Comparison of ENCODE assay signal across 11 mouse cellular contexts in the genomic region with DNA sequence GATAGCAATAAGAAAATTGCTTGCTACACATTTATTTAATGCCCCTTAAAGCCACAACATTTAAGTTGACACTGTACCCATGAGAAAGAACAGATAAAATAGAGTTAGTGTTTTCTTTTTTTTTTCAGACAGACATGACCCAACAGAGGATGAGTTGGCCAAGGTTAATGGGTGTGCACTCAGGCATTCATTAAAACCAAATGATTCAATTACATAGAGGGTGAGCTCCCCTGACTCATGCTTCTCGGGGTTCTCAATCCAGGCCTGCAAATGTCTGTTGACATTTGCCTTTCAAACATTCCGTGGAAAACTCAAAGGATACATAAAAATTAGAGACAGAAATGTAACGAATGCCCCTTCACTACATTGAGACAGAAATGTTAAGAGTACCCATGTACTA.
"Had no signal": no experiment of that assay in that cellular context is flagged by ENCODE, and none has a peak within 500 bp of the region (broad histone marks: within the 10 kb centered on the region; RNA-seq: fewer than 3 reads in every experiment).

No protein-coding gene starts in this region.

- DNase-seq: kidney, adult 9 months; kidney, postnatal 14 days; kidney, postnatal 4 days; left cerebral cortex, postnatal 4 days; liver, postnatal 0 days; lung, embryonic 14.5 days; right cerebral cortex, postnatal 14 days; right cerebral cortex, postnatal 4 days; thymus, adult 2 months; thymus, postnatal 14 days; thymus, postnatal 4 days had no signal
